Mouse (Mus musculus) cerebellum, adult 9-11 months (tissue): ENCODE data around the gene Mucl3.

Experiments
- DNase-seq: peaks from one replicate; pipeline ENCODE4 v3.0.0; 2022

Gene Mucl3

DNA sequence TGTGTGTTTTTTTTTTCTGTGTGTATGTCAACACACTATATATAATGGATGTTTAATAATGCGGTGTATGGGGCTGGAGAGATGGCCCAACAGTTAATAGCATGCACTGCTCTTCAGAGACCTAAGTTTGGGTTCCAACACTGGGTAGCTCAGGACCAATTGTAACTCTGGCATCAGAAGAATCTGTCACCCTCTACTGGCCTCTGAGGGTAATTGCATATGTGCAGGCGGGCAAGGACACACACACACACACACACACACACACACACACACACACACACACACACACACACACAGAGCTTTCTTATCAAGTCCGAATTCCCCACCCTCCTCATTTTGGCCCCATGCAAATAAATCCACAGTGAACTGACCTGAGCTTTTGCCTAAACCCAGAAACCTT lies 8.3 kb downstream of the Mucl3 start:
- no peak for DNase-seq

DNA sequence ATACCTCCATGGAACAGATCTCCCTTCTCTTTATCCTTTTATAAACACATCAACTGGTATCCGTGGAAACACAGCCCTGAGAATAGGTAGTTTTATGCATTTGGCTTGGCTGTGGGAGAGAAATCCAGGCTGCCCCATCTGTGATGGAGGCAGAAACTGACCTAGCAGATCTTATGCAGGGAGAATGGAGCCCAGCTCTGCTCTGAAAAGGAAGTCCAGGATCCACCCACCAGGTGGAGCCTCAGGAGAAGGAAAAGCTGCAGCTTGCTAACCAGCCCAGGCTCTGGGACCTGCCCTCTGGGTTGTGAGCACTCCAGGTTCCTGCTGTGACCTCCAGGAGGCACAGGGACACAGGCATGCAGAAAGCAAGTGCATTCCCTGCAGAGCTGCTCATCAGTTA lies 9.5 kb downstream of the Mucl3 start:
- no peak for DNase-seq

DNA sequence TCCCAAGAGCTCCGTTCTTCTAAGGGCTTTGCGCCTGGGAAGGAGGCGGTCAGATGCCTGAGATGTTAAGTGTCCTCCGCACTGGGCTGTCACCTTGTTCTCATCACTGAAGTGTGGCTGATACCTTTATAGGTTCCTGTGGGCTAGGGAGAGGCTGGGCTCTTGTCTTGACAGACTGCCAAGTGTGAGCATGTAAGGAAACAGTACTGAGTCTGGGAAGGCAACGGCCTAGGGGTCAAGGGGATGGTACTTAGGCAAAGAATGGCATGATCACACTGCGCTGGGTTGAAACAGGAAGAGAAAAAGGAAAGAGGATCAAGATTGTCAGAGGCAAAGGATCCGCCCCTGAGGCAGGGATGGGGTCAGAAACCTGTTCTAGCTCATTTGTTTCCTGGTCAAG lies 17.0 kb downstream of the Mucl3 start, which contains the start of gene Gm9573:
Gm9573 (minus strand) TSS at position 101 of the 400 bp plus-strand sequence.
- DNase-seq: no peak

DNA sequence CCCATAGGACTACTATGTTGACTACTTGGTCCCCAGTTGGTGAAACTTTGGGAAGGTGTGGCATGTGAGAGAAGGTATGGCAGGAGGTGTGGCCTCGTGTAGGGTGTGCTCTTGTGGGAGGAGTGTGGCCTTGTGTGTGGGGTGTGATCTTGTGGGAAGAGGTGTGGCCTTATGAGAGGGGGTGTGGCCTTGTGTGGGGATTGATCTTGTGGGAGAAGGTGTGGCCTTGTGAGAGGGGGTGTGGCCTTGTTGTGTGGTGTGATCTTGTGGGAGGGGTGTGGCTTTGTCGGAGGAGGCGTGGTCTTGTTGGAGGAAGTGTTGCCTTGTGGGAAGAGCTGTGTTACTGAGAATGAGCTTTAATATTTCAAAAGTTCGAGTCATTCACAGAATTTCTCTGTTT lies 26.4 kb downstream of the Mucl3 start:
- DNase-seq: no peak

DNA sequence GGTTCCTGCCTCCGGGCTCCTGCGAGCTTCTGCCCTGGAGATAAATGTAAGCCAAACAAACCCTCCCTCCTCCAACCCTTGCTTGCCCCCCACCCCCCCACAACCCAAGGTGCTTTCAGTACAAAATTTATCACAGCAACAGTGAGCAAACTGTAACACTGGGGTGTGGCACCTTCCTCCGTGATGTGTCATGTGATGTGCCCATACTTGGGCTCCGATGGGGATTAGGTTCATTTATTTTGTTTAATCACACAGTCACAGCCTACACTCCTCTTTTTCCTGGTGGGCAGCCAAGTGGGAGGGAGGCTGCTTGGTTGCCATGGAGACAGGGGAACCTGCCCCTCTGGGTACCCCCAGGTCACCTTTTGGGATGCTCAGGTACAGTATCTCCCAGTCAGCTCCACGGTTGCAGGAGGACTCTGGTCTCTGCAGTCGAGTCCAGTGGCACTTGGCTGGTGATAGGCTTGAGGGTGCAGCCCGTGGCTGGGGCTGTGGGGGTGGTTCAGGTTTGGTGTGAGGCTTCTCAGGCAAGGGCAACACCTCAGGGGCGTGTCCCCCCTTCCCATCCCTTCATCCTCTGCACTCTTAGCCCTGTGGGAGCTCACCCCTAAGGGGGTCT lies 41.6 kb downstream of the Mucl3 start:
- no peak for DNase-seq

DNA sequence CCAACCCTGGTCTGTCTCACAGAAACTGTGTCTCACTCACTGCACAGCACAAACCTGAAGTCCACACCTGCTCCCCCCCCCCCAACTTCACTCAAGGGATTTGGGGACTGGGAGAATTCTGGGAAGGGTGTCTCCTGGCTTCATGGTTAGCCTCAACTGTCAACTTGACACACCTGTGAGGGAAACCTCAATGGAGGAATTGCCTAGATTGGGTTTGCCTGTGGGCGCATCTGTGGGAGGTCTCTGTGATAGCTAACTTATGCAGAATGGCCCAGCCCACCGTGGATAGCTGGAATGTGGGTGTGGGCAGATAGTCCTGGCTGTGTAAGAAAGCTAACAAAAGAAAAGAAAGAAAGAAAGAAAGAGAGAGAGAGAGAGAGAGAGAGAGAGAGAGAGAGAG lies 42.2 kb downstream of the Mucl3 start, which contains the start of gene Sfta2:
Sfta2 (plus strand) TSS at position 301 of the 400 bp plus-strand sequence.
- DNase-seq: no peak

DNA sequence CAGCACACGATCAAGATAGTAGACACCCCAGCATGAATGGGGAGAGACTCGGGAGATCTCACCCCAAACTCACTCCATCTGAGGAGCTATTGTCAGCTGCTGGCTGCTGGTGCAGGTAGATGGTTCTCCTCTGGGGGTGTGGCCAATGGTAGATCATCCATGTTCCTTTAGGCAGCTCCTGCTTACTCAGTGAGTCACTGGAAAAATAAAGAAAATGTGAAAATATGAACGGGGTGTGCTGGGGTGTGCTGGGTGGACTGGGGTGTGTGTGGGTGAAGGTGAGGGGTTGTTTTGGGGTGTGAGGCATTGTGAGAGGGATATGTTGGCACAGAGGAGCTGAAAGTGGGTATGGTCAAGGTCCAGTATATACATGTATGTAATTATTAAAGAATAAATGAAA lies 46.1 kb downstream of the Mucl3 start:
- no peak for DNase-seq

DNA sequence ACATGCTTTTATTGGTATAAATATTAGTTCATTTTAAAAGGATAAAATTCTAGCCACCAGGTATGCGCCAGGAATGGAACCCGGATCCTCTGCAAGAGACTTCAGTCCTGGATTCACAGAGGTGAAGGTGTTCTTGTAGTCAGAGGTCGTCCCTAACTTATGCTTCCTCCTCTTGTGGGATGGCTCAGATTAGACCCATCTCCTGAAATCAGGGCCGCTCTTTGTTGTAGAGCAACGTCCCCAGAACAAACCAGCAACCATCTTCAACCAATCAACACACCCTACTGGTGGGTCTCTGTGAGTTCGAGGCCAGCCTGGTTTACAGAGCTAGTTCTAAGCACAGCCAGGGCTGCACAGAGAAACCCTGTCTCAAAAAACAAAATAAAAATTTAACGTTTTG lies 49.0 kb downstream of the Mucl3 start:
- DNase-seq: no peak

DNA sequence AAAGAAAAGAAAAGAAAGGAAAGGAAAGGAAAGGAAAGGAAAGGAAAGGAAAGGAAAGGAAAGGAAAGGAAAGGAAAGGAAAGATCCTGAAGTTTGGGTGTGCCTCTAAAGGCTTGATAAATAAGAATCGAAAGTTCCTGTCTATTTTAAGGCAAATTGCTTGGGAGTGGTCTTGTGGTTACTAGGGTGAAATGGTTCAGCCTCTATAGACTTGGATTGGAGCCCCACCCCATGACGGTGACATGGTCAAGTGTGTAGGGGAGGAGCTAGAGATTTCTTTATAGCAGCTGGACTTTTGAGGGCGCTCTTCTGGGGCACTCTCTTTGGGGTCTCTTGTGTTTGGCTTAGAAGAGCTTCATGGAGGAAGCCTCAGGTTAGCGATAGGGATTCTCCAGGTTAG lies 49.7 kb downstream of the Mucl3 start:
- no peak for DNase-seq

DNA sequence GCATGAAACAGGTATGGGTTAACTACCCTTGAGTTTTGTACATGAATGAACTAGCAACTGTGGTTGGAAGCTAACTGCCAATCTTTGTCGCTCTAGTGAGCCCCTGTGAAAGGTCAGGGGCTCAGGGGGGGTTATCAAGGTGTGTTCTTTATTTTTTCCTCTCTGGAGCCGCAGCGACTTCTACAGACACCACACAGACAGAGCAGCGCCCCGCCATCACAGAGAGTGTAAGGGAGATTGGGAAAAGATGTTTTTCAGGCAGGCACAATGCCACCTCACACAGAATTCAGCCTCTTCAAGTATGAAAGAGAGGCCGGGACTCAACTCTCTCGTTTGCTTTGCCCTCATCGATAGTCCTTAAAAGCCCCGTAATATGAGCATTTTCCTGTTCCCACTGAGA lies 51.4 kb downstream of the Mucl3 start:
- DNase-seq: no peak

DNA sequence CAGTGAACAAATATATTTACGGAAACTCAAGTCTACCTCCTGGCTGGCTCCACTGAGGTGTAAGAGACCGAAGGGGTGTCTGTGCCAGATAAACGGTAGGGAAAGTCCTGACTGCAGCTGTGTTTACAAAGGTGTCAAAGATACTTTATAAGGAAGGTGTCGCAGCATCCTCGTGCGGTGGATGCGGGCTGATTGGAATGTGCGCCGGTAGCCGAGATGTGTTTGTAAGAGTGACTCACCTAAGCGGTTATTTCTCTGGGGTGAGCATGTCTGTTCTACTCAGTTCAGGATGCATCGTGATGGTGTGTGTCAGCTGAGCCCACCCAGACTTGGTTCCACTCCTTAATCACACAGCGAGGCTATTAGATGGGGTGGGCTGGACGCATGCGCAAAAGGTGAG lies 51.8 kb downstream of the Mucl3 start:
- no peak for DNase-seq

DNA sequence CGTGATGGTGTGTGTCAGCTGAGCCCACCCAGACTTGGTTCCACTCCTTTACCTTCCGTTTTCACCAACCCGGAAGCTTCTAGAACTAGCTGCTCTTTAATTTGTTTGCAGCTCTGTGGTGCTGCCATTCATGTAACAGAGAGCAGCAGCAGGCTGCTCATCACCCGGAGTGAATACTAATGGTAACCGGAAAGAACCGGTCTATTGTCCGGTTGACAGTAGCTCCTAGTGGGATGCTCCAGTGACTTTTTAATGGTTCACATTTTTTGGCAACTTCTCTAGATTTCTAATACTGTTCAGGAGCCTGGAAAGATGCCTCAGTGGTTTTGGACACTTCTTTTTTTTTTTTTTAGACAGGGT lies 52.3 kb downstream of the Mucl3 start:
- no peak for DNase-seq

DNA sequence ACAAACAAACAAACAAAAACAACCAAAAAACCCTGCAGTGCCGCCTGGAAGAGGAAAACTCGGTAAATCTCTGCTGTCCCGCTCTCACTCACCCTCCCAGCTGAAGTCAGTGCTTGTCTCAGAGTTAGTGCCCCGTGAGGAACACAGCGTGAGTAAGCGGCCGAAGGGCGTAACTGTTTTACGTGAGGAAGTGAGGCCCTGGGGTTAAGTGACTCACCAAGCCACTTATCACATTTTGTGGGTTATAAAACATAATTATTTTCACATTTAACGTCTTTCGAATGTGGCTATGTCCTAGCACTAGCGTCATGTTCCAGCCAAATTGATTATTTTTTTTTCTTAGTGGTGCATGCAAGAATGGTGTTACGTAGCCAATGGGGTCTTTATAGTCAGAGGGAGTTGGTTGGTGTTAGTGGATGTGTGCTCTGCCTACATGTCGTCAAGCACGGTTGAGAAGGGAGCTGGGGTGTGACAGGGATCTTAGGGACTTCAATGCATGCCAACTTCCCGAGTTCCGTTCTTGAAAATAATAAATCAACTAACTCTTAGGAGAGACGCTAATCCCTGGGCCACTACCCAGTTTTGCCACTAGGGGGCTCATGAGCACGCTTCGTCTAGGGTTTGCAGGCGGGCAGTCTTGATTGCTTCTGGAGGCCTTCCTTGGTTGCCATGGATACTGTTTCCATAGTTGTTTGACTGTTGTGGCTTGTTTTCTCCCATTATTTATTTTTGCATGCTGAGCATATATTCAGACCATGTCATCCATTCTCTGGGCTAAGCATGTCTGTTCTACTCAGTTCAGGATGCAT lies 52.9 kb downstream of the Mucl3 start:
- DNase-seq: peak; percentile 40

DNA sequence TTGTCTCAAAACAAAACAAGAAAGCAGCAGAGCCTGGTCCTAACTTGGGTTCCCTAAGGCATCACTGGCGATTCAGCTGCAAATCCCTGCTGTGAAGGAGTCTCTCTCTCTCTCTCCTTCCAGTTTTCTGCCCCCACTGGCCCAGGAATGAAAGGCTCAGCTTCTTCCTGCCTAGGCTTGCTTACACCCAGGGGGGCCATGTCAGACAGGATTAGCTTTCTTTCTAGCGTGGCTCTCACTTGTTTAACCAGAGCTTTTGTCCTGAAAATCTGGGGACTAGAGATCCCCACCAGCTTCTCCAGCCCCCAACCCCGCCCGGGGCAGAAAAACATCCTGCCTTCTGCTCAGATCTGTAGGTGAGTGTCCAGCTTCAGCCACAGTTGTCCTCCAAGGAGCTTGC lies 55.1 kb downstream of the Mucl3 start:
- no peak for DNase-seq

DNA sequence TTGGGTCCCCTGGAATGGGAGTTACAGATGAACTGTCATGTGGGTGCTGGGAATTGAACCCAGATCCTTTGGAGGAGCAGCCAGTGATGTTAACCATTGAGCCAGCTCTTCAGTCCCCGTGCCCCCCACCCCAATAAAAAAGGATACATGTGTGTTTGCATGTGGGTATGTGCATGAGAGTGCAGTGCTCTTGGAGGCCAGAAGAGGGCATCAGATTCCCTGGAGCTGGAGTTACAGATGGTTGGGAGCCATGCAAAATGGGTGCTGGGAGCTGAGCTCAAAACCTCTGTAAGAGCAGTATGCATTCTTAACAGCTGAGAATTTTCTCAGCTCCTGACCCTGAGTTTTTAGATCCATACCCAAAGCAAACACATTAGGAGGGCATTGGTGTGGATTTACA lies 56.2 kb downstream of the Mucl3 start:
- no peak for DNase-seq
